Mouse (Mus musculus): ENCODE data around the gene Rasgrp4. TPM values are rescaled to one million over a fixed set of nuclear protein-coding genes. Genes with fewer than 3 reads are reported as not detected.

Gene Rasgrp4
- polyA plus RNA-seq, 1 experiment = 2.7 TPM

GRCm38 (mm10) chr7:29202577-29202976, 67.9 kb downstream of the Rasgrp4 start:
- TF ChIP-seq CTCF (IDR thresholded peaks at IDR 0.05; ENCODE audit: borderline replicate concordance, extremely low read depth, insufficient read depth, insufficient read length) (no peak), POLR2A (IDR thresholded peaks at IDR 0.05; ENCODE audit: borderline replicate concordance, extremely low read depth, insufficient read depth, insufficient read length, poor library complexity, severe bottlenecking) (no peak)
- no peak for DNase-seq (ENCODE audit: low read depth)

Other genes starting within 250 kb of the Rasgrp4 start
- gene Actn4, start 172.5 kb upstream of the Rasgrp4 start, polyA plus RNA-seq (2012; rRNA removed) = 134 and 173 TPM in 2 replicates
- 411 and 463 TPM in 2 replicates for gene Eif3k, start 153.0 kb upstream of the Rasgrp4 start, polyA plus RNA-seq (2012; rRNA removed)
- 7.8 and 8.2 TPM in 2 replicates for gene Map4k1, start 152.8 kb upstream of the Rasgrp4 start, polyA plus RNA-seq (2012; rRNA removed)
- gene Ryr1, start 9.7 kb upstream of the Rasgrp4 start, polyA plus RNA-seq (2012; rRNA removed) = 6.3 and 9.1 TPM in 2 replicates
- gene Fam98c, start 21.4 kb downstream of the Rasgrp4 start, polyA plus RNA-seq (2012; rRNA removed) = 21.1 and 28.2 TPM in 2 replicates
- 0.38 and 0.85 TPM in 2 replicates for gene Ggn, start 35.4 kb downstream of the Rasgrp4 start, polyA plus RNA-seq (2012; rRNA removed)
- gene Spred3, start 35.6 kb downstream of the Rasgrp4 start, polyA plus RNA-seq (2012; rRNA removed) = 29.0 and 35.6 TPM in 2 replicates
- 287 and 313 TPM in 2 replicates for gene Psmd8, start 45.9 kb downstream of the Rasgrp4 start, polyA plus RNA-seq (2012; rRNA removed)
- 8.8 and 9.1 TPM in 2 replicates for gene Catsperg1, start 79.2 kb downstream of the Rasgrp4 start, polyA plus RNA-seq (2012; rRNA removed)
- 1.6 and 1.7 TPM in 2 replicates for gene Kcnk6, start 97.7 kb downstream of the Rasgrp4 start, polyA plus RNA-seq (2012; rRNA removed)
- gene Yif1b, start 103.5 kb downstream of the Rasgrp4 start, polyA plus RNA-seq (2012; rRNA removed) = 67.2 and 84.0 TPM in 2 replicates
- gene 2200002D01Rik, start 113.6 kb downstream of the Rasgrp4 start, polyA plus RNA-seq (2012; rRNA removed) = 0.19 and 0.40 TPM in 2 replicates
- gene Spint2, start 147.1 kb downstream of the Rasgrp4 start, polyA plus RNA-seq (2012; rRNA removed) = 43.0 and 43.8 TPM in 2 replicates
- gene Ppp1r14a, start 154.5 kb downstream of the Rasgrp4 start, polyA plus RNA-seq (2012; rRNA removed) = 5.0 and 8.7 TPM in 2 replicates
- gene Dpf1, start 169.1 kb downstream of the Rasgrp4 start, polyA plus RNA-seq (2012; rRNA removed) = 111 and 157 TPM in 2 replicates

Data from brain, embryonic 14.5 days (tissue).